Mouse (Mus musculus) spleen, adult 18-20 months (tissue): Measurements from ENCODE around the gene Alg12.
"Not testable (repeated sequence)": the region's sequence is repeated elsewhere in the genome, so short reads cannot be mapped to it uniquely, and the experiment has no call there.

Source experiments
- DNase-seq, 2 experiments: peaks; one replicate each; pipeline ENCODE4 v3.0.0; 2022; ENCODE audit warnings: mixed read lengths in 2 of 2

Gene Alg12

DNA sequence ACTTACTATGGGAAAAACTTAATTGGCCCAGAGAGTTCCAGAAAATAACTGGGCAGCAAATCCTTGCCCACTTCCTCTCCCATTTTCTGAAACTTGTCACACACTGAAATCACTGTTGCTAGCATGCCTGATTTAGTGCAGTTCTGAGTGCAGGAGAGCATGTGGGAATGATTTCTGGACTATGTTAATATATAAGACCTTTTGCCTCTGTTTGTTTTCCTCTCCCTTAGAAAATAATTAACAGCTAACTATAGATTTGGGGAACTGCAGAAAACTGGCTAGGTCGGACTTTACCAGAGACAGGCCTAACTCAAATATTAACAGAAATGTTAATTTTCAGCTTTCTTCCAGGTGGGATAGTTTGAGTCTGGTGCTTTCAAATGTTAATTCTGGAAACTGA is 50.6 kb downstream of the Alg12 start:
- DNase-seq = no peak

DNA sequence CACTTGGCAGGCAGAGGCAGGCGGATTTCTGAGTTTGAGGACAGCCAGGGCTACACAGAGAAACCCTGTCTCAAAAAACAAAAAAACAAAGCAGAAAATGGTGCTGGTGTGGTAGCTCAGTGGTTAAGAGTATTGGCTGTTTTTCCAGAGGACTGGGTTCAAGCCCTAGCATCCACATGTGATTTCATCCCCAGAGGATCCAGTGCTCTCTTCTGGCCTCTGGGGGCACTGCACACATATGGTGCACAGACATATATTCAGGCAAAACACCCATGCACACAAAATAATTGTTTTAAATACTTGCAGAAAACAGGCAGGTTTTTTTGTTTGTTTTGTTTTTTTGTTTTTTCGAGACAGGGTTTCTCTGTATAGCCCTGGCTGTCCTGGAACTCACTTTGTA is 53.0 kb downstream of the Alg12 start:
- DNase-seq = not testable (repeated sequence)

DNA sequence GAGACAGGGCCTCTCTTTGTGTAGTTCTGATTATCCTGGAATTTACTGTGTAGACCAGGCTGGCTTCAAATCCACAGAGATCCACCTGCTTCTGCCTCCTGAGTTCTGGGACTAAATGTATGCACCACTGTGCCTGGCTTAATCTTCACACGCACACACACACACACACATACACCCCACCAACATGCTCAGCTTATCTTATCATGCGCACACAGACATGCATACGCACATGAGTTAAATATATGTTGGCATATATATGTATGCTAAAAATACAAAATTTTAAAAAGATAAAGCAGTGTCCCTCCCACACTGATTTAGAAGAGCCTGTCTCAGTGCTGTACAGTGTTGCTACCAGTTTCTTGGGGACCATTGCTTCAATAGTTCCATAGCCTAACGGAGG is 57.6 kb downstream of the Alg12 start:
- DNase-seq = no peak

DNA sequence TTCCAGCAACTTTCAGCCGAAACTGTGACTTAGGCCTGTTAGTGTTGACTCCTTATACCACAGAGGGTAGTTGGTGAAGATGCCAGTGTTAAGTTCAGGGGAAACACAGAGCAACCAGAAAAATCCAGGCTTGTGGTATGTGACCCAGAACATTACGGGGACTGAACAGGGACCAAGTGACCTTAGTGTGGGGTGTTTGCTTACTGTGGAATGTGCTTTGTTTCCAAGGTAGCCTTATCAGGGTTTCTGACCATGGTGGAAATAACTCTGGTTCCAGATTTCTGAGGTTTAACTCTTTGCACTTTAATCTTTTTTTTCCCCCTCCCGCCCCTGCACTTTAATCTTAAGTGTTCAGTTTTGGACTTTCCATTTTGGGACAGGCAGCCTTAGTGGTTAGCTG is 61.1 kb downstream of the Alg12 start:
- DNase-seq = no peak

DNA sequence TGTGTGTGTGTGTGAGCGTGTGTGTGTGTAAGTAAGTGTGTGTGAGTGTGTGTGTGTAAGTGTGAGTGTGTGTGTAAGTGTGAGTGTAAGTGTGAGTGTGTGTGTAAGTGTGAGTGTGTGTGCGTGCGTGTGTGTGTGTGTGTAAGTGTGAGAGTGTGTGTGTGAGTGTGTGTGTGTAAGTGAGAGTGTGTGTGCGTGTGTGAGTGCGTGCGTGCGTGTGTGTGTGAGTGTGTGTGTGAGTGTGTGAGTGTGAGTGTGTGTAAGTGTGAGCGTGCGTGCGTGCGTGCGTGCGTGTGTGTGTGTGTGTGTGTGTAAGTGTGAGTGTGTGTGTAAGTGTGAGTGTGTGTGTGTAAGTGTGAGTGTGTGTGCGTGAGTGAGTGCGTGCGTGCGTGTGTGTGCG is 63.4 kb downstream of the Alg12 start:
- DNase-seq = no peak
